Mouse (Mus musculus) limb, embryonic 15.5 days (tissue): ENCODE results near the gene Hbq1b. TPM values are rescaled to one million over a fixed set of nuclear protein-coding genes. Genes with fewer than 3 reads are reported as not detected.
"Not testable (repeated sequence)": the region's sequence is repeated elsewhere in the genome, so short reads cannot be mapped to it uniquely, and the experiment has no call there.

Experiments
- ATAC-seq: fragments of 200-750 bp; cut with Nextera tagmentation; 2 replicates; pipeline ENCODE4 v1.8.0; 2017; ENCODE audit warnings: low read depth, moderate TSS enrichment; ENCODE audit not compliant: insufficient number of reproducible peaks, low FRiP score, low TSS enrichment
- H3K27ac ChIP-seq: fragments of 300-500 bp; sonication (generic); 2 replicates; pipeline ENCODE4 v1.5.1; 2015; ENCODE audit warnings: moderate library complexity, mild to moderate bottlenecking, inconsistent platforms
- H3K27me3 ChIP-seq: fragments of 300-500 bp; sonication (generic); 2 replicates; pipeline ENCODE4 v1.6.1; 2015; ENCODE audit warnings: inconsistent platforms
- H3K36me3 ChIP-seq: fragments of 300-500 bp; sonication (generic); 2 replicates; pipeline ENCODE4 v1.6.1; 2015; ENCODE audit warnings: inconsistent platforms
- H3K4me1 ChIP-seq: fragments of 300-500 bp; sonication (generic); 2 replicates; pipeline ENCODE4 v1.6.1; 2015; ENCODE audit warnings: inconsistent platforms
- H3K4me2 ChIP-seq: fragments of 300-500 bp; sonication (generic); 2 replicates; pipeline ENCODE4 v1.6.1; 2015; ENCODE audit warnings: mild to moderate bottlenecking, inconsistent platforms
- H3K4me3 ChIP-seq: fragments of 300-500 bp; sonication (generic); 2 replicates; pipeline ENCODE4 v1.5.1; 2015; ENCODE audit warnings: mild to moderate bottlenecking, inconsistent platforms
- H3K9ac ChIP-seq: fragments of 300-500 bp; sonication (generic); 2 replicates; pipeline ENCODE4 v1.6.1; 2015; ENCODE audit warnings: inconsistent platforms
- H3K9me3 ChIP-seq: fragments of 300-500 bp; sonication (generic); 2 replicates; pipeline ENCODE4 v1.6.1; 2016; ENCODE audit warnings: inconsistent platforms
- WGBS: fragments of 180-500 bp; shearing (Covaris S2); methylation state at CpG from one replicate; pipeline ENCODE4 v1.1.7; 2015; 5-methylcytosine and 5-hydroxymethylcytosine counted together
- polyA plus RNA-seq: library from polyadenylated mRNA; unstranded; fragments of >200 nt; fragmentation: Nextera tagmentation; extraction: Ambion mirVana; gene quantifications from 2 replicates; pipeline ENCODE4 v1.2.1, GENCODE M21; 2015

Gene Hbq1b
- polyA plus RNA-seq, 1 experiment from 2014 or later: 1.1 TPM

DNA sequence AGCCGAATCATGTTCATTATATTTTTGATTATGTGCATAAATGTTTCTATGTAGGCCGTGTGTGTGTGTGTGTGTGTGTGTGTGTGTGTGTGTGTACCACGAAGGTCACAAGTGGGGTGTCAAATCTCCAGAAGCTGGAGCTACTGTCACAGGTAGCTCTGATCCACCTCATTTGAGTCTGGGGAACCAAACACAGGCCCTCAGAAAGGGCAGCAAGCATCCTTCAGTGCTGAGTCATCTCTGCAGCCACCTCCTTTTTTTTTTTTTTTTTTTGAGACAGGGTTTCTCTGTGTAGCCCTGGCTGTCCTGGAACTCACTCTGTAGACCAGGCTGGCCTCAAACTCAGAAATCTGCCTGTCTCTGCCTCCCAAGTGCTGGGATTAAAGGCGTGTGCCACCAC lies 6.1 kb downstream of the Hbq1b start:
- H3K4me1 ChIP-seq, H3K36me3 ChIP-seq, H3K4me2 ChIP-seq, H3K4me3 ChIP-seq, ATAC-seq, H3K27me3 ChIP-seq, H3K27ac ChIP-seq, H3K9me3 ChIP-seq, H3K9ac ChIP-seq: not testable (repeated sequence)
- 77% methylated on average over 4 of the region's 4 CpGs for WGBS

DNA sequence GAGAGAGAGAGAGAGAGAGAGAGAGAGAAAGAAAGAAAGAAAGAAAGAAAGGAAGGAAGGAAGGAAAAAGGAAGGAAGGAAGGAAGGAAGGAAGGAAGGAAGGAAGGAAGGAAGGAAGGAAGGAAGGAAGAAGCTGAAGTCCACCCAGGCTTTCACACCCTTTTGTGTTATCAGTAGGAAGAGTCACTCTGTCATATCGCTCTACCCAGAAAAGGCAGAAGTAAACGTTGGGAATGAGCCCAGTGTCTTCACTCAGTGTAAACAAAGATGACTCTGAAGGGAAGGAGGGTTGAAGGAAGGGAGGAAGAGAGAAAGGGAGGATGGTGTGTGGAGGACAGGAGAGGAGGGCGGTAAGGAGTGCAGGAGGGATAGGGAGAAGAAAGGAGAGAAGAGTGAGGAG lies 6.7 kb downstream of the Hbq1b start:
- not testable (repeated sequence) for ATAC-seq, H3K4me2 ChIP-seq, H3K9ac ChIP-seq, H3K4me1 ChIP-seq, H3K4me3 ChIP-seq, H3K27me3 ChIP-seq, H3K9me3 ChIP-seq, H3K27ac ChIP-seq, H3K36me3 ChIP-seq
- WGBS: 73% methylated on average over 3 of the region's 3 CpGs

DNA sequence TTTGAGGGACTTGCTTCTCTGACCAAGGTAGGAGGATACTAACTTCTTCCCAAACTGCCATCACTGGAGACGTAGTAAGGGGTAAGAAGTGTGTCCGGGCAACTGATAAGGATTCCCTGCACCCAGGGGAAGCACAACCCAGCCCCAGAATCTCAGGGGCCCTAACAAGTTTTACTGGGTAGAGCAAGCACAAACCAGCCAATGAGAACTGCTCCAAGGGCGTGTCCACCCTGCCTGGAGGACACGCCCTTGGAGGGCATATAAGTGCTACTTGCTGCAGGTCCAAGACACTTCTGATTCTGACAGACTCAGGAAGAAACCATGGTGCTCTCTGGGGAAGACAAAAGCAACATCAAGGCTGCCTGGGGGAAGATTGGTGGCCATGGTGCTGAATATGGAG lies 9.4 kb downstream of the Hbq1b start, which contains the start of gene Hba-a2:
Gene Hba-a2 (plus strand): TSS at position 287 of the 400 bp plus-strand sequence.
- H3K36me3 ChIP-seq, H3K4me2 ChIP-seq, H3K4me1 ChIP-seq, H3K27ac ChIP-seq, H3K9ac ChIP-seq, H3K9me3 ChIP-seq, H3K4me3 ChIP-seq, ATAC-seq: not testable (repeated sequence)
- H3K27me3 ChIP-seq: peaks cover 12% of the 10 kb centered on the region
- no CpG with 5 or more reads among the region's 4 CpGs for WGBS

DNA sequence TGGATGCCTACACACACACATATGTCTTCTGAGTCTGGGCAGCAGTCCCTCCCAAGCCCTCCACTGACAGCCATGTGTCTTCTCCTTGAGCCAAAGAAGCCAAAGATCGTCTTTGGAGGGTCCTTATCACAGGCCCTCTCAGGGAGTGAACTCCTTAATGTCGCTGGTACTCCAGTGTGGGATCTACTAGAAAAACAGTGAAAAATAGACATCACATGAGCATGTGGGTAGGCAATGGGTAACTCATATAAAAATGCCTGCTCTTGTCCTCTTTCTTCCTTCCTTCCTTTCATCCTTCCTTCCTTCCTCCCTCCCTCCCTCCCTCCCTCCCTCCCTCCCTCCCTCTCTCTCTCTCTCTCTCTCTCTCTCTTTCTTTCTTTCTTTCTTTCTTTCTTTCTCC lies 10.7 kb downstream of the Hbq1b start:
- H3K9me3 ChIP-seq, H3K4me3 ChIP-seq, H3K36me3 ChIP-seq, H3K4me2 ChIP-seq, H3K9ac ChIP-seq, H3K27ac ChIP-seq, H3K4me1 ChIP-seq, ATAC-seq: not testable (repeated sequence)
- peaks cover 14% of the 10 kb centered on the region for H3K27me3 ChIP-seq
- WGBS: 44% methylated on average over 2 of the region's 2 CpGs

DNA sequence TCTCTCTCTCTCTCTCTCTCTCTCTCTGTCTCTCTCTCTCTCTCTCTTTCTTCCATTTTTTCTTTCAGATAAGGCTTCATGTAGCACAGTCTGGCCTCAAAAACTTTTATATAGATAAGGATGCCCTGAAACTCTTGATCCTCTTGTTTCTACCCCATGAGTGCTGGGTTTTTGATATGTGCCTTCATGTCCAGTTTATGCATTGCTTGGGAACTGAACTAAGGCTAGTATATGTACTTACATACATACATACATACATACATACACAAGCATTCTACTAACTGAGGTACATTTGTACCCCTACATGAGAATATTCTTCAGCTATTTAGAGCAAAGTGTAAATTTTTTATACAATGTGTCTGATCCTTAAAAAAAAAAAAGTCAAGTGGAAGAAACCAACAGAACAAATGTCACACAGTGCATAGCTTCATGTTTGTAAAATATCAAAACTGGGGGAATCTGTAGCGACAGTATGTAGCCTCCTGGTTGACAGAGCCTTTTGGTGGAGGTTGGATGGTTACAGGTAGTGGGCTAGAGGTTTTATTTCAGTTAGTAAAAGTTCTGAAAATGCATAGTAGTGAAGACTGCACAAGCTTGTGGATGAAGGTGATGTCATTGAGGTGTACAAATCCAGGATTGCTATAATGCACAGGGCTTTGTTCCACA lies 11.2 kb downstream of the Hbq1b start:
- Histone ChIP-seq H3K9me3 (no peaks in the 10 kb centered on the region), H3K27ac (no peak overlapping the region), H3K4me3 (no peak overlapping the region), H3K9ac (no peak overlapping the region), H3K27me3 (peaks cover 13% of the 10 kb centered on the region), H3K36me3 (no peaks in the 10 kb centered on the region), H3K4me2 (no peak overlapping the region), H3K4me1 (no peaks in the 10 kb centered on the region)
- ATAC-seq: no peak
- WGBS: 90% methylated on average over 1 of the region's 1 CpGs

DNA sequence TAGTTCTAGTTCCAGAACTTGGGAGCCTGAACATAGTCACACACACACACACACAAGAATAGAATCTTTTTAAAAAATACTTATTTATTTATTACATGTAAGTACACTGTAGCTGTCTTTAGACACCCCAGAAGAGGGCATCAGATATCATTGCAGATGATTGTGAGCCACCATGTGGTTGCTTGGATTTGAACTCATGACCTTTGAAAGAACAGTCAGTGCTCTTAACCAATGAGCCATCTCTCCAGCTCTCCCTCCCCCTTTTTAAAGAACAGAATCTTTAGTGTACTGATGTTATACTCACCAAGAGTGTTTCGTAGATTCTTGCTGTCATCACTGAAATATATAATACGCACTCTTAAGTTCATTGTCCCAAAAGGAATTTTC lies 11.8 kb downstream of the Hbq1b start:
- 97% methylated on average over 2 of the region's 2 CpGs for WGBS
- no peak overlapping the region for H3K4me3 ChIP-seq
- H3K9me3 ChIP-seq: no peaks in the 10 kb centered on the region
- ATAC-seq: no peak
- H3K4me2 ChIP-seq: no peak overlapping the region
- H3K27ac ChIP-seq: no peak overlapping the region
- no peaks in the 10 kb centered on the region for H3K4me1 ChIP-seq
- peaks cover 13% of the 10 kb centered on the region for H3K27me3 ChIP-seq
- H3K36me3 ChIP-seq: no peaks in the 10 kb centered on the region
- no peak overlapping the region for H3K9ac ChIP-seq

DNA sequence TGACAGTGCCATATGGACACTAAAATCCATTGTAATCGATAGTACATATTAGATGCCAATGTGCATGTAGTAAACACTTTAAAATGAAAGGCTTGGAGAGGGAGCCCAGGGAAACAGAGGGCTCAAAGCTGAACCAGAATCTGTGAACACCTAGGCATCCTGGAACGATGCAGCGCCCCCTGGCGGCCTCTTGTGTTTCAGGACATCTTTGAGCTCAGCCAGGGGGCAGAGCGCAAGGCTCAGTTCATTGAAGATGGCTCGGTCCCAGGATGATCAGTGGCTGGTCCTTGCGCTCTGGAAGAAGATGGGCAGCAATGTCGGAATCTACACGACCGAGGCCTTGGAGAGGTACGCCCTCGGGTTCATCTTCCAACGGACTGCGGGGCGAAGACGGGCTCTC lies 13.1 kb downstream of the Hbq1b start, which contains the start of gene Hbq1a:
Gene Hbq1a (plus strand): TSS at position 205 of the 400 bp plus-strand sequence.
- not testable (repeated sequence) for H3K4me1 ChIP-seq, H3K27ac ChIP-seq, H3K36me3 ChIP-seq, H3K9me3 ChIP-seq, H3K9ac ChIP-seq, ATAC-seq
- peaks cover 13% of the 10 kb centered on the region for H3K27me3 ChIP-seq
- peak within 1 kb of the TSS; percentile 23 for H3K4me3 ChIP-seq
- H3K4me2 ChIP-seq: peak within 1 kb of the TSS; percentile 38
- 7% methylated on average over 16 of the region's 16 CpGs for WGBS

DNA sequence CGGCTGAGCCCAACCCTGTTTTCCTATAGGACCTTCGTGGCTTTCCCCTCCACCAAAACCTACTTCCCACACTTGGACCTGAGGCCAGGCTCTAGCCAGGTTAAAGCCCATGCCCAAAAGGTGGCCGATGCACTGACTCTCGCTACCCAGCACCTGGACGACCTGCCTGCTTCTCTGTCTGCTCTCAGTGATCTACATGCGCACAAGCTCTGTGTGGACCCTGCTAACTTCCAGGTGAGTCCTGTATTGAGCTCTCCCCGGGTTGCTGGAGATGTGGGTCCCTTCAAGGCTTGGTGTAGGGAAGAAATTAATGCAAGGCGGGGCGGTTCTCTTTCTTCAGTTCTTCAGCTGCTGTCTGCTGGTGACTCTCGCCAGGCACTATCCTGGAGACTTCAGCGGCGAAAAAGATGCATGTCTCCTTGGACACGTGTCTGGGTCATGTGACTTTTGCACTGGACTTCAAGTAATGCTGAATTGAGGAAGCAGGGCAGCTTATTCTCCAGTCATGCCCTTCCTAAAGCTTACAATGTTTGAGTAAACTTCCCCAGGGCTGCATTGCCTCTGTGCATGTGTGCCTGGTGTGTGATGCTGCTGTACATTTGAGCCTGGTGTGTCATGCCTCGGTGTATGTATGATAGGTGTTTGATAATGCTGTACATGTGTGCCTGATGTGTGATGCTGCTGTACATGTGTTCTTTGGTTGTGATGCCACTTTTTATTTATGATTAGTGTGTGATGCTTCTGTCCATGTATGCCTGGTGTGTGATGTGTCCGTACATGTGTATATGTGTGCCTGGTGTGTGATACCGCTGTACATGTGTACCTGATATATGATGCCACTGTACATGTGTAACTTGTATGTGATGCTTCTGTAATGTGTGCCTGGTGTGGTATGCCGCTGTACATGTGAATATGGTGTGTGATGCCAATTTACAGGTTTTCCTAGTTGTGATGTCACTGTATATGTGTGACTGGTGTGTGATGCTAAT lies 13.8 kb downstream of the Hbq1b start:
- Histone ChIP-seq H3K27ac (no peak overlapping the region), H3K36me3 (no peaks in the 10 kb centered on the region), H3K9me3 (no peaks in the 10 kb centered on the region), H3K9ac (no peak overlapping the region), H3K4me2 (peak overlapping the region; percentile 38), H3K4me1 (no peaks in the 10 kb centered on the region), H3K4me3 (peak overlapping the region; percentile 23), H3K27me3 (peaks cover 13% of the 10 kb centered on the region)
- no peak for ATAC-seq
- 51% methylated on average over 15 of the region's 17 CpGs for WGBS

DNA sequence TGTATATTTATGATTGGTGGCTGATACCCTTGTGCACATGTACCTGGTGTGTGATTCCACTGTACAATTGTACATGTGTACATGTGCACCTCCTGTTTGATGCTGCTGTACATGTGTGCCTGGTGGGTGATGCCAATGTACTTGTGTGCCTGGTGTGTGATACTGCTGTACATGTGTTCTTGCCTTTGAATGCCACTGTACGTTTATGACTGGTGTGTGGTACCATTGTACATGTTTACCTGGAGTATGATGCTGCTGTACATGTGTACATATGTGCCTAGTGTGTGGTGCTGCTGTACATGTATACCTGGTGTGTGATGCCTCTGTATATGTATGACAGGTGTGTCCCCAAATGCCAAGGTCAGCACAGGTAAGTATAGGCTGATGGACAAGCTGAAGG lies 14.7 kb downstream of the Hbq1b start:
- H3K27me3 ChIP-seq: peaks cover 13% of the 10 kb centered on the region
- H3K9ac ChIP-seq: no peak overlapping the region
- H3K9me3 ChIP-seq: no peaks in the 10 kb centered on the region
- no peak for ATAC-seq
- no peaks in the 10 kb centered on the region for H3K36me3 ChIP-seq
- 72% methylated on average over 1 of the region's 1 CpGs for WGBS
- H3K4me1 ChIP-seq: no peaks in the 10 kb centered on the region
- no peak overlapping the region for H3K4me2 ChIP-seq
- no peak overlapping the region for H3K27ac ChIP-seq
- H3K4me3 ChIP-seq: no peak overlapping the region

DNA sequence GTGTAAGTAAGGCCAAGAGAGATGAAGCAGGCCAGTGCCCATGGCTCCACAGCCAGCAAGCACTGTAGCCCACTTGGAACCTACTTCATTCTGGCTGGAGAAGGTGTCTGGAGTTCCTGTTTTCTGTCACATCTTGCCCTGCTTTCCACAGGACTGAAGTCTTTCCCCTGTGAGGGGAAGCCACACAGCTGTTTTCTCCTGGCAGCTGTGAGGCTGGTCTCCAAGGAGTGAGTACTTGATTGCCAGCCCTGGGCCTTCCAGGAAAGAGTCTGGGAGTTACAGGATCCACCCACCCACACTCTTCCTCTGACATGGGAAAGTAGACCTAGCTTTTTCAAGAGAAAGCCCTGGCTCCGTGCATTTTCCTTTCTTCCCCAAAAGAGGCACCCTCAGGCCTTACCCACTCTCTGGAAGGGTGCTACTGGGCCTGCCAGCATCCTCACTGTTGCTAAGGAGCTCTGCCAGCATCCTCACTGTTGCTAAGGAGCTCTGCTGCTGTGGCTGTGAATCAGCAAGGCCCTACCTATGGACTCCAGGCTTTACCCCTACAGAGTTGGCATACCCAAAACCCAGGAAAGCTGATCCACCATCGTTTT lies 16.2 kb downstream of the Hbq1b start:
- Histone ChIP-seq H3K9me3 (no peaks in the 10 kb centered on the region), H3K4me2 (no peak overlapping the region), H3K27me3 (peaks cover 13% of the 10 kb centered on the region), H3K27ac (no peak overlapping the region), H3K9ac (no peak overlapping the region), H3K4me3 (no peak overlapping the region), H3K36me3 (no peaks in the 10 kb centered on the region), H3K4me1 (no peaks in the 10 kb centered on the region)
- no peak for ATAC-seq
- WGBS: 52% methylated on average over 2 of the region's 2 CpGs

DNA sequence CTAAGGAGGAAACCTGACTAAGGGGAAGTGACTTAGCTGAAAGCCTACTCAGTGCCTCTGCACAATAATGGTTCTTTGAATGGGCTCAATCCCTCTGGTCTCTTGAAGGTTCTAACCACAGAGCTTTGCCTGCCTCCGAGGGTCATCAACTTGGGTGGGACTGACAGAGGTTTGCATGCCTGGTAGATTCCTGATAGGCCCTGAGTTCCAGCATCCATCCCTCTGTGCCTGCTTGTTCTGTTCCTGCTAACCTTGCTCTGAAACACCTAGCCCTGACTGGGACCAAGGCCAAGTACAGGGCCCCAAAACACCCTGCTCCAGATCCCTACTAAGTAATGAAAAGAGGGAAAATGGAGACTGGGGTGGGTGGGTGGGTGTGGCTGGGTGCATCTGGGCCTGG lies 16.7 kb downstream of the Hbq1b start:
- no peak overlapping the region for H3K4me3 ChIP-seq
- H3K9me3 ChIP-seq: no peaks in the 10 kb centered on the region
- no peak overlapping the region for H3K4me2 ChIP-seq
- H3K27ac ChIP-seq: no peak overlapping the region
- ATAC-seq: no peak
- H3K9ac ChIP-seq: no peak overlapping the region
- H3K36me3 ChIP-seq: no peaks in the 10 kb centered on the region
- WGBS: 75% methylated on average over 1 of the region's 1 CpGs
- H3K27me3 ChIP-seq: peaks cover 13% of the 10 kb centered on the region
- H3K4me1 ChIP-seq: no peaks in the 10 kb centered on the region

DNA sequence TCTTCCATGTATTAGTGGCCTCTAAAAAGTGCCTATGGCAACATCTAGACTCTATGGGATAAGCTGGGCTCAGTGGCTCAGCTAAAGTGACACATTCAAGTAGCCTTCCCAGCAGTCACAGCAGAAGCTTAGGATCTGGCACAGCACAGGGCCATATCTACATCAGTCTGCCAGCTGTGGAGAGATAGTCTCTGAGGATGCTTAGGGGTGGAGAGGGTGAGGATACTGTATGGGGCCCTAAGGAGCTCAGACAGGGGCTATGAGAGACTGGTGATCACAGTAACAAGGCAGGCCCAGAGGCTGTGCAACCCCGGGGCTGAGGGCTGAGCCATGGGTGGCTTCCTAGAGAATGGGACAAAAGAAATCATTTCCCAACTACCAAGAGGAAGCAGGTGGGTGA lies 20.2 kb downstream of the Hbq1b start:
- Histone ChIP-seq H3K4me1 (no peaks in the 10 kb centered on the region), H3K9ac (no peak overlapping the region), H3K9me3 (no peaks in the 10 kb centered on the region), H3K4me2 (no peak overlapping the region), H3K27me3 (no peaks in the 10 kb centered on the region), H3K36me3 (no peaks in the 10 kb centered on the region), H3K4me3 (no peak overlapping the region), H3K27ac (no peak overlapping the region)
- ATAC-seq: no peak
- 73% methylated on average over 1 of the region's 1 CpGs for WGBS
